ENCODE assay signal across 7 mouse cellular contexts in the genomic region with DNA sequence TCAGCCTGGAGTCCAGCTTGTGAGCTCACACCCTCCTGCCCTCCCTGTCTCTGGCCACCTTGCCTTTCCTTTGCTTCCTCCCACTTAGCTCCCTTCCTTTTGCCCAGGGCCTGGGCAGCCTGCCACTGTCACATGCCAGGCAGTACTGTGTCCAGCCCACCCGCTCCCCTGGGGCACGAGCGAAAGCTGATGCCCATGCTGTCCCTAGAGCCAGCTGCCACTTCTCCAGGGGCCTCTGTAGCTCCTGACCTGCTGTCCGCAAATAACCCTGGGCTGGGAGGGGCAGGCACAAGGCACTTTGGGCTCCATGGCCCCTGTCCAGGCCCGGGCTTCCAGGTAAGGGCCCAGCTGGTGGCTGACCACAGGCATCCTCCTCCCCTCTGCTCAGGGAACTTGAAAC. TPM values are rescaled to one million over a fixed set of nuclear protein-coding genes. Genes with fewer than 3 reads are reported as not detected.
DNase-seq lines count a peak whose midpoint lies in the region; ATAC-seq lines count a peak whose summit lies in the region.

No protein-coding gene starts in this region.

- 0 out of 2 replicates have a peak overlapping the region, but pooled peaks have one; percentile 16 for H3K9ac ChIP-seq in embryonic facial prominence, embryonic 13.5 days

- no peak overlapping the region for H3K27ac ChIP-seq in embryonic facial prominence, embryonic 13.5 days

- intact Hi-C loops in heart, postnatal 14 days (cut with DNase I) = no loop called here
- intact Hi-C loops in left cerebral cortex, postnatal 4 days (cut with DNase I) = no loop called here

- peak; percentile 92 for DNase-seq in 3134 (ENCODE audit: extremely low read depth, insufficient read length, low spot score)
- DNase-seq in Muller cell, postnatal 12 days (ENCODE audit: inconsistent ontology term) = peak; percentile 91
- peak; percentile 82 to 88 for DNase-seq in heart, postnatal 14 days
- peak; percentile 96 for DNase-seq in left cerebral cortex, postnatal 4 days
- peak; percentile 59 for DNase-seq in ovary, postnatal 36 days (ENCODE audit: low spot score)

- H3K4me1 ChIP-seq in embryonic facial prominence, embryonic 13.5 days = peaks cover 28% of the 10 kb centered on the region

- WGBS in embryonic facial prominence, embryonic 13.5 days = 86% methylated on average over 5 of the region's 5 CpGs

- no peak overlapping the region for H3K4me2 ChIP-seq in embryonic facial prominence, embryonic 13.5 days

- peaks cover 45% of the 10 kb centered on the region for H3K36me3 ChIP-seq in embryonic facial prominence, embryonic 13.5 days

- ATAC-seq in embryonic facial prominence, embryonic 13.5 days (ENCODE audit: insufficient number of reproducible peaks, insufficient read depth, low FRiP score, low TSS enrichment, low read depth) = no peak
- no peak for ATAC-seq in CD4-positive, CD25-positive, alpha-beta regulatory T cell, adult 4 months

- H3K4me3 ChIP-seq in embryonic facial prominence, embryonic 13.5 days = no peak overlapping the region

- H3K27me3 ChIP-seq in embryonic facial prominence, embryonic 13.5 days = no peaks in the 10 kb centered on the region

- H3K9me3 ChIP-seq in embryonic facial prominence, embryonic 13.5 days = no peaks in the 10 kb centered on the region

RNA-seq across cellular contexts. Expression of a gene that starts 16.2 kb away (rescaled TPM):
- polyA plus RNA-seq in embryonic facial prominence, embryonic 13.5 days (2015; fragmentation: Nextera tagmentation; extraction: Ambion mirVana) = 103 and 106 TPM in 2 replicates
- total RNA-seq in heart, postnatal 14 days (2021) = 100 to 1,000 TPM; 169 to 170 TPM
- total RNA-seq in left cerebral cortex, postnatal 4 days (2021) = 10 to 100 TPM; 68.1 to 72.0 TPM
- polyA plus RNA-seq in CD4-positive, CD25-positive, alpha-beta regulatory T cell, adult 4 months (2017; shearing (Covaris generic)) = 10 to 100 TPM; 39.2 to 57.3 TPM

RNA-seq across cellular contexts. Expression of a gene that starts 46.1 kb away (rescaled TPM):
- 1.1 TPM in 2 replicates for polyA plus RNA-seq in embryonic facial prominence, embryonic 13.5 days (2015; fragmentation: Nextera tagmentation; extraction: Ambion mirVana)
- total RNA-seq in heart, postnatal 14 days (2021) = not detected
- 10 to 100 TPM; 80.0 to 91.0 TPM for total RNA-seq in left cerebral cortex, postnatal 4 days (2021)
- not detected for polyA plus RNA-seq in CD4-positive, CD25-positive, alpha-beta regulatory T cell, adult 4 months (2017; shearing (Covaris generic))

RNA-seq across cellular contexts. Expression of a gene that starts 54.5 kb away (rescaled TPM):
- polyA plus RNA-seq in embryonic facial prominence, embryonic 13.5 days (2015; fragmentation: Nextera tagmentation; extraction: Ambion mirVana) = 31.3 and 32.8 TPM in 2 replicates
- total RNA-seq in heart, postnatal 14 days (2021) = 10 to 100 TPM; 53.0 to 62.2 TPM
- 10 to 100 TPM; 27.4 to 33.1 TPM for total RNA-seq in left cerebral cortex, postnatal 4 days (2021)
- polyA plus RNA-seq in CD4-positive, CD25-positive, alpha-beta regulatory T cell, adult 4 months (2017; shearing (Covaris generic)) = 10 to 100 TPM; 15.0 to 25.3 TPM

RNA-seq across cellular contexts. Expression of a gene that starts 54.6 kb away (rescaled TPM):
- polyA plus RNA-seq in embryonic facial prominence, embryonic 13.5 days (2015; fragmentation: Nextera tagmentation; extraction: Ambion mirVana) = 76.5 and 81.8 TPM in 2 replicates
- total RNA-seq in heart, postnatal 14 days (2021) = 10 to 100 TPM; 29.0 to 31.8 TPM
- total RNA-seq in left cerebral cortex, postnatal 4 days (2021) = 100 to 1,000 TPM; 175 to 222 TPM
- polyA plus RNA-seq in CD4-positive, CD25-positive, alpha-beta regulatory T cell, adult 4 months (2017; shearing (Covaris generic)) = 100 to 1,000 TPM; 191 to 306 TPM

Comparison
In these comparisons a context has a peak if more than half of its experiments do, and no peak if none do; other contexts are left out.
1. RNA of a gene that starts 46.1 kb away (total RNA-seq): 80.0 to 91.0 TPM in left cerebral cortex, postnatal 4 days; not detected in heart, postnatal 14 days; every median in the first group is over 10 times any median in the second.
2. Peak in every context shown above with its lines, with median percentiles within 50 percentile points of each other: DNase-seq.